Mouse (Mus musculus): ENCODE measurements around the gene Iqcn. TPM values are rescaled to one million over a fixed set of nuclear protein-coding genes. Genes with fewer than 3 reads are reported as not detected.

The Iqcn gene
- polyA plus RNA-seq, 1 experiment from 2014 or later = 0.04 TPM

DNA sequence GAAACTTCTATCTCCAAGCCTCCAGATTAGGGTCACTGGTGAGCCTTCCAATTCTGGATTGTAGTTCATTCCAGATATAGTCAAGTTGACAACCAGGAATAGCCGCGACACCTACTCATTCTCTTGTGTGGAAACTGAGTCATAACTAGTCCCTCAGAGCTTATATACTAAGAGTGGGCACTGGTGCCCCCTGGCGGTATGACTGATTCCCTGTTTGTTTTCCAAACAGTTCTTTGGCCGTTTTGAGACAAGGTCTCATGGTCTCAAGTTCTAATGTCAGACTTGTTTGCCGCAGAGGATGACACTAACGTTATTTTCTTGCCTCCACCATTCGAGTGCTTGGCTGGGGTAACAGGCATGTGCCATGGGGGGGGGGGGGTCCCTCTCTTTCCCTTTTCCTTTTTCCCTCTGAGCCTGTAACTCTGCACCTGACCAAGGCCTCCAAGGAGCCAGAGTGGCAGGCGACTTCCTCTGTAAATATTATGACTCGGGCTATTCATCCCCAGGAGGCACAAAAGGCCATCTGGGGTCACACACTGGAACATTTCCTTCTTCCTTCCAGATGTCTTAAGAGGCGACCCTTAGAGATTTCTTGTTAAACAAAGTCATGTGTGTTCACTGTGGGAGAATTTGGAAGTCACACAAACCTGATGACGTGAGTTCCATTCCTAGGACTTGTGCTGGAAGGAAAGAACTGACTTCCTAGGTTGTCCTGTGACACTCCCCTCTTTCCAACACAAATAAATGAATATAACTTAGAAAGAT, 48.9 kb downstream of the Iqcn start:
- Histone ChIP-seq H3K36me3 (ENCODE audit: control insufficient read depth, insufficient read depth, low read length) (no peaks in the 10 kb centered on the region), H3K27me3 (ENCODE audit: control insufficient read depth, insufficient read depth, low read length) (no peaks in the 10 kb centered on the region; the same call in 1 of the 2 replicates), H3K9me3 (ENCODE audit: control insufficient read depth, low read length) (no peaks in the 10 kb centered on the region), H3K4me3 (ENCODE audit: low read depth, low read length) (no peak overlapping the region), H3K27ac (ENCODE audit: low read depth, low read length) (no peak overlapping the region), H3K4me2 (no peak overlapping the region), H3K4me1 (ENCODE audit: control insufficient read depth, insufficient read depth, low read length) (peaks cover 4% of the 10 kb centered on the region; the same call in 1 of the 2 replicates), H3K9ac (ENCODE audit: low read length) (no peak overlapping the region)
- no peak for ATAC-seq (ENCODE audit: low FRiP score)
- WGBS = 43% methylated on average over 11 of the region's 11 CpGs
- peak; percentile 93 for DNase-seq (ENCODE audit: low spot score, missing footprints)

DNA sequence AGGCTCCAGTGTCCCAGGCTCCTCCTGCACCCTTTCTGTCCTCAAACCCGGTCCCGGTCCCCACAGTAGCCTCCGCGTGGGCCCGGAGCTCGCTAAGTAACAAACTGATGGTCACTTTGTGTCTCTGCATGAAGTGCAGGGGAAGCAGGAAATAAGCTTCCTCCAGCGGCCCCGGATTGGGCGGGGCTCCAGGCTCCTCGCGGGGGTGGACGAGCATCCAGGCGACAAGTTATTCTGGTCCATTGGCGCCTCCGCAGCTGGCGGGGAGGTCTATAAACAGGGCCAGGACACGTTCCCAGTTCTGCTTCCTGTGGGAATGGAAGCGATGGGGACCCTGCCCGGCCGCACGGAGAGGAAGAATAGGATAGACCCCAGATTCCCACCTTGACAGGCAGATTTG, 49.9 kb downstream of the Iqcn start:
- no peak for DNase-seq (ENCODE audit: low spot score, missing footprints)
- ATAC-seq (ENCODE audit: low FRiP score) = no peak
- no peaks in the 10 kb centered on the region for H3K9me3 ChIP-seq (ENCODE audit: control insufficient read depth, low read length)
- WGBS = 36% methylated on average over 21 of the region's 21 CpGs
- H3K36me3 ChIP-seq (ENCODE audit: control insufficient read depth, insufficient read depth, low read length) = no peaks in the 10 kb centered on the region
- no peak overlapping the region for H3K27ac ChIP-seq (ENCODE audit: low read depth, low read length)
- H3K4me2 ChIP-seq = no peak overlapping the region
- H3K27me3 ChIP-seq (ENCODE audit: control insufficient read depth, insufficient read depth, low read length) = no peaks in the 10 kb centered on the region
- no peak overlapping the region for H3K9ac ChIP-seq (ENCODE audit: low read length)
- H3K4me1 ChIP-seq (ENCODE audit: control insufficient read depth, insufficient read depth, low read length) = peaks cover 4% of the 10 kb centered on the region; the same call in 1 of the 2 replicates
- no peak overlapping the region for H3K4me3 ChIP-seq (ENCODE audit: low read depth, low read length)

GRCm38 (mm10) chr8:70754043-70754870, 51.0 kb downstream of the Iqcn start, which contains the start of gene Rab3a:
Rab3a (plus strand) TSS chr8:70754679.
- DNase-seq (ENCODE audit: low spot score, missing footprints) (peak; percentile 99), ATAC-seq (ENCODE audit: low FRiP score) (peak; percentile 98)
- Histone ChIP-seq H3K36me3 (ENCODE audit: control insufficient read depth, insufficient read depth, low read length) (no peaks in the 10 kb centered on the region), H3K4me2 (peak within 1 kb of the TSS; percentile 88), H3K4me1 (ENCODE audit: control insufficient read depth, insufficient read depth, low read length) (peaks cover 4% of the 10 kb centered on the region; the same call in 1 of the 2 replicates), H3K9me3 (ENCODE audit: control insufficient read depth, low read length) (no peaks in the 10 kb centered on the region), H3K27ac (ENCODE audit: low read depth, low read length) (no peak within 1 kb of the TSS), H3K27me3 (ENCODE audit: control insufficient read depth, insufficient read depth, low read length) (no peaks in the 10 kb centered on the region), H3K4me3 (ENCODE audit: low read depth, low read length) (peak within 1 kb of the TSS; percentile 66), H3K9ac (ENCODE audit: low read length) (peak within 1 kb of the TSS; percentile 65)
- 8% methylated on average over 37 of the region's 37 CpGs for WGBS

GRCm38 (mm10) chr8:70754871-70755660, 51.8 kb downstream of the Iqcn start:
- ATAC-seq (ENCODE audit: low FRiP score) (peak; percentile 25), DNase-seq (ENCODE audit: low spot score, missing footprints) (peak; percentile 91)
- Histone ChIP-seq H3K9ac (ENCODE audit: low read length) (peak overlapping the region; percentile 65), H3K27ac (ENCODE audit: low read depth, low read length) (no peak overlapping the region), H3K4me1 (ENCODE audit: control insufficient read depth, insufficient read depth, low read length) (peaks cover 8% of the 10 kb centered on the region; the same call in 1 of the 2 replicates), H3K4me2 (peak overlapping the region; percentile 88), H3K9me3 (ENCODE audit: control insufficient read depth, low read length) (no peaks in the 10 kb centered on the region), H3K27me3 (ENCODE audit: control insufficient read depth, insufficient read depth, low read length) (no peaks in the 10 kb centered on the region), H3K4me3 (ENCODE audit: low read depth, low read length) (peak overlapping the region; percentile 66), H3K36me3 (ENCODE audit: control insufficient read depth, insufficient read depth, low read length) (no peaks in the 10 kb centered on the region)
- 17% methylated on average over 50 of the region's 50 CpGs for WGBS

DNA sequence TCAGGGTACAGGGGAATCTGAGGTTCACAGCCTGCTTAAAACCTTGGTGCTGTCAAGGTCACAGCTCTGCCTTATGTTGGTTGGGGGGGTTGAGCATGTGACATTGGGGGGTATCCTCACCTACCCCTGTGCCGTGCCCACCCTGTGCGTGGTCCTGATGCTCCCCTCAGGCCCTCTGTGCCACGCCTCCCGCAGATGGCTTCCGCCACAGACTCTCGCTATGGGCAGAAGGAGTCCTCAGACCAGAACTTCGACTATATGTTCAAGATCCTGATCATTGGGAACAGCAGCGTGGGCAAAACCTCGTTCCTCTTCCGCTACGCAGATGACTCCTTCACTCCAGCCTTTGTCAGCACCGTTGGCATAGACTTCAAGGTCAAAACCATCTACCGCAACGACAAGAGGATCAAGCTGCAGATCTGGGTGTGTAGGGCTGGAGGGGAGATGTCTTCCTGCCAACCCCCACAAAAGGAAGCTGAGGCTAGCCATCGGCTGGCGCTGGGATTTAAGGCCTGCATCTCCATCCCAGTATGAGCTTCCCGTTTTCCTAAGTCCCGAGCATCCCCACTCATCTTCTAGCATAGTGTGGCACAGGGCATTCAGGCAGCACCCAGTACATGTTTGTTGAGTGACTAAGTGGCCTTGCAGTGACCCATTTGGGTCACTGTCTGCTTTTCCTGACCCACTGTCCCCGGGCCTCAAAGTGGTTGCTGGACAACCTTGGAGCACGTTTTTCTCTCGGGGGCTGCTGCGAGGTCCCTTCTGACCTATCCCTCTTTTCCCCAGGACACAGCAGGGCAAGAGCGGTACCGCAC, 52.6 kb downstream of the Iqcn start:
- Histone ChIP-seq H3K4me2 (peak overlapping the region; percentile 9; the same call in 1 of the 2 replicates), H3K9ac (ENCODE audit: low read length) (no peak overlapping the region)

DNA sequence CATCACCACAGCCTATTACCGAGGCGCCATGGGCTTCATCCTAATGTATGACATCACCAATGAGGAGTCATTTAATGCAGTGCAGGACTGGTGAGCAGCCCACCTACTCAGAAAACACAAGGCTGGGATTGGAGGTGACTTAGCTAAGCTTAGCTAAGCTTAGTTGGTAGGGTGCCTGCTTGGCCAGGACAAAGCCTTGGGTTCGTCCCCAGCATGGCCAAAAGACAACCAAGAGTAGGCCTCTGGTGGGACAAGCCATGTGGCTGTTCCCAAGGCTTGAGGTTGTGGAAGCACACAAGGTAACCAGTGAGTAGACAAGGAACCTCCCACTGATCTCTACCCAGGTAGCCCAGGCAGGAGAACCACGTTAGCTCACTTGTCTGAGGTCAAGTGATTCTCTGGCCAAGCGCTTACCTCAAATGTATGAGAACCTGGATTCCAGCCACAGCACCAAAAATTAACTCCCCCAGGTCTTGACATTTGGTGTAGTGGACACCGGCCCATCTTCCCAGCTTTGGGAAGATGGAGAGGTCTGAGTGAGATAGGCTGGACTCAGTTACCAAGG, 53.3 kb downstream of the Iqcn start:
- H3K4me3 ChIP-seq (ENCODE audit: low read depth, low read length) = no peak overlapping the region
- no peak overlapping the region for H3K4me2 ChIP-seq
- H3K4me1 ChIP-seq (ENCODE audit: control insufficient read depth, insufficient read depth, low read length) = peaks cover 11% of the 10 kb centered on the region; the same call in 1 of the 2 replicates
- DNase-seq (ENCODE audit: low spot score, missing footprints) (no peak), ATAC-seq (ENCODE audit: low FRiP score) (no peak)
- no peak overlapping the region for H3K27ac ChIP-seq (ENCODE audit: low read depth, low read length)
- no peaks in the 10 kb centered on the region for H3K9me3 ChIP-seq (ENCODE audit: control insufficient read depth, low read length)
- 91% methylated on average over 6 of the region's 6 CpGs for WGBS
- no peak overlapping the region for H3K9ac ChIP-seq (ENCODE audit: low read length)
- no peaks in the 10 kb centered on the region for H3K36me3 ChIP-seq (ENCODE audit: control insufficient read depth, insufficient read depth, low read length)
- H3K27me3 ChIP-seq (ENCODE audit: control insufficient read depth, insufficient read depth, low read length) = no peaks in the 10 kb centered on the region

More for the DNA sequence above, 52.6 kb downstream of the Iqcn start:
- no peak overlapping the region for H3K27ac ChIP-seq (ENCODE audit: low read depth, low read length)
- H3K36me3 ChIP-seq (ENCODE audit: control insufficient read depth, insufficient read depth, low read length) = no peaks in the 10 kb centered on the region
- H3K4me3 ChIP-seq (ENCODE audit: low read depth, low read length) = peak overlapping the region; percentile 66; the same call in 1 of the 2 replicates
- ATAC-seq (ENCODE audit: low FRiP score) (no peak), DNase-seq (ENCODE audit: low spot score, missing footprints) (no peak)
- peaks cover 11% of the 10 kb centered on the region; the same call in 1 of the 2 replicates for H3K4me1 ChIP-seq (ENCODE audit: control insufficient read depth, insufficient read depth, low read length)
- no peaks in the 10 kb centered on the region for H3K9me3 ChIP-seq (ENCODE audit: control insufficient read depth, low read length)
- H3K27me3 ChIP-seq (ENCODE audit: control insufficient read depth, insufficient read depth, low read length) = no peaks in the 10 kb centered on the region
- 88% methylated on average over 24 of the region's 24 CpGs for WGBS

DNA sequence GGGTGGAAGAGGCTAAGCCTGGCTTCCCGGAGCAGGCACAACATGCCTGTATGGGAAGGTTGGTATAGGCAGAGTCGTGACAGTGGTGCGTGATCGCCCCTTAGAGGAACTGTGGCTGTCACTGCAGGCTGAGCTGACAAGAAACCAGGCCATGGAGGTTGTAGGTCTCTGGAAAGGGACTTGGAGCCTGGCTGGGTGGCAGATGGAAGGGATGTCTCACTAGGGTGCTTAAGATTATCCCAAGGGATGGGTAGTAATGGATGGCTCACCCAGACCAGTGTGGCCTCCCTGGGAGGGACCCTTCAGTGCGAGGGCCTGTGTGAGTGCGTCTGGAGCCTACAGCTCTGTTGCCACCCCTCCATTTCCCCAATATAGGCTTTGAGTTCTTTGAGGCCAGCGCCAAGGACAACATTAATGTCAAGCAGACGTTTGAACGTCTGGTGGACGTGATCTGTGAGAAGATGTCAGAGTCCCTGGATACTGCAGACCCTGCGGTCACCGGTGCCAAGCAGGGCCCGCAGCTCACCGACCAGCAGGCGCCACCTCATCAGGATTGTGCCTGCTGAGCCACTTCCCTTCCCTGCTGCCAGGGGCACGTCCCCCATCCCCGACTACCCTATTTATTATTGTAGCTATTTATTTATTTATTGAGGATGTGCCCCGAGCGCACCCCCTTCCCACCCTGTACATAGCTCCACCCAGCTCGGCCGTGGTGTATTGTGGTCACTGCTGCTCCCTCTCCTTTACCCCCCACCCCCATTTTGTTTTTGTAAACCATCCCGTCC, 54.5 kb downstream of the Iqcn start:
- DNase-seq (ENCODE audit: low spot score, missing footprints) (no peak), ATAC-seq (ENCODE audit: low FRiP score) (no peak)
- Histone ChIP-seq H3K9ac (ENCODE audit: low read length) (no peak overlapping the region), H3K4me1 (ENCODE audit: control insufficient read depth, insufficient read depth, low read length) (peaks cover 11% of the 10 kb centered on the region; the same call in 1 of the 2 replicates), H3K27ac (ENCODE audit: low read depth, low read length) (no peak overlapping the region), H3K9me3 (ENCODE audit: control insufficient read depth, low read length) (no peaks in the 10 kb centered on the region), H3K36me3 (ENCODE audit: control insufficient read depth, insufficient read depth, low read length) (no peaks in the 10 kb centered on the region), H3K4me2 (no peak overlapping the region), H3K4me3 (ENCODE audit: low read depth, low read length) (no peak overlapping the region), H3K27me3 (ENCODE audit: control insufficient read depth, insufficient read depth, low read length) (no peaks in the 10 kb centered on the region)
- WGBS = 72% methylated on average over 22 of the region's 22 CpGs
